Mouse (Mus musculus): Measurements from ENCODE around the gene Gm27029.
A peak's percentile ranks its signal among the peaks of the same experiment; 100 is the strongest.
"Not testable (repeated sequence)": the region's sequence is repeated elsewhere in the genome, so short reads cannot be mapped to it uniquely, and the experiment has no call there.

The Gm27029 gene

DNA sequence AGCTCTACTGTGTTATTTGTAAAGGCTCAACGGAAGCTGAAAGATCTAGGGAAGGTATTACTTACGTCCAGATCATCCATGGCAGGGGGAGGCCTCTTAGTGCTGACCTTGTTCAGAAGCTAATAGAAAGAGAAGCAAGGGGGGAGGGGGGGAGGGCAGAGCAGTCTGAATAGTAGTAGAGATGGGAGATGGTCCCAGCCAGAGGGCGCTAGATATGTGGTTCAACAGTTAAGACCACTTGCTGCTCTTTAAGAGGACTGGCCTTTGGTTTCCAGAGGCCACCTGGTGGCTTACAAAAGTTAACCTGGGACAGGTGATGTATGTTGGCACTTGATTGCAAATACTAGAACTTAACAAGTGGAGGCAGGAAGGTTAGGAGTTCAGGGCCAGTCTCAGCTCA, 5.0 kb downstream of the Gm27029 start:
- DNase-seq (ENCODE audit: low spot score): peak; percentile 45

DNA sequence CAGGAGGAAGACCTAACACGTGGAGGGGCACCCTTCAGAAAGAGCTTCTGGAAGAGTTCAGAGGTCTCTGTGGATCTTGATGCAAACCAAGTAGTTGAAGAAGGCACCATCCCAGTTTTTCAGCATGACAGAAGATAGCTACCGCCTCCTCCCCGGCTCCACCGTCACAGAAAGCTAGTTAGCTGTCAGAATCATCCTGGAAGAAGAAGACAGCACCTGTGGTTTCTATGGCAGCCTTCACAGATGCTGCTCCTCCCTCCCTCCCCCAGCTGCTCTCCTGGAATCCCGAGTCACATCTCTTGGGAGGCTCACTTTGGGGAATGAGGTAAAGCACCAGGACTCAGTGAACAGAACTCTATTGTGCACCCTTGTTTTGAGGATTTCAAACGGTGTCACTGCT, 5.6 kb downstream of the Gm27029 start:
- DNase-seq (ENCODE audit: low spot score): no peak

DNA sequence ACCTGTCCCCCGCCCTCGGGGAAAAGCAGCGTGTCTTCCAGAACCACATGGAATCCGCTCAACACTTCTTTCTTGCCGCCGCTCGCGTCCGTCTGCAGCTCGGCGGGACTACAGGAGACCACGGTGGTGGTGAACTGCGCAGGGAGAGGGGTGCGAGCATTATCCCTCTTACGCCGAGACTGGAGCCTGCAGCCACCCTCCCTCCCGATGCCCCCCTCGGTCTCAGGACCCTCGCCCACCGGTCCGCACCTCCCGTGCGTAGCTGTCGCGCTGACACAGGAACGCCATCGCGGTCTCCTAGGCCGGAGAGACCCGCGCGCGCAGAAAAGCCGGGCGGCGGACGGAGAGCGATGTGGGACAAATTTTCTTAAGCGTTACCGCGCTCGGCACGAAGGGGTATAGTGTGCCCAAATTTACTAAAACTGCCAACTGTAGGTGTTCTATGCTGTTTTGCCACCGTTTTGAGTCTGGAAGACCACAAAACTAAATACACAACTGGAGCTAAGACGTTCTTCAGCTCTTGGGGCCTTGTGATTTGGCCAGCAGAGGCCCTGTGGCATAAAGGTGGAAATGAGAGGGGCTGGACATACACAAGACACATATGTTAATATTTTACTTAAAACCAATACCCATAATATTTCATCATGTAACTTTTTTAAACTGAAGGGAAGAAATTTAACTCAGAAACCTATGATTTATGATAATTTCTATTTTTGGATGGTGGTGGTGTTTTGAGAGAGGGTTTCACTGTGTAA, 7.3 kb downstream of the Gm27029 start, which contains the start of gene Aarsd1:
Aarsd1 (minus strand) TSS at position 515 of the 755 bp plus-strand sequence.
- DNase-seq (ENCODE audit: low spot score): peak; percentile 91

DNA sequence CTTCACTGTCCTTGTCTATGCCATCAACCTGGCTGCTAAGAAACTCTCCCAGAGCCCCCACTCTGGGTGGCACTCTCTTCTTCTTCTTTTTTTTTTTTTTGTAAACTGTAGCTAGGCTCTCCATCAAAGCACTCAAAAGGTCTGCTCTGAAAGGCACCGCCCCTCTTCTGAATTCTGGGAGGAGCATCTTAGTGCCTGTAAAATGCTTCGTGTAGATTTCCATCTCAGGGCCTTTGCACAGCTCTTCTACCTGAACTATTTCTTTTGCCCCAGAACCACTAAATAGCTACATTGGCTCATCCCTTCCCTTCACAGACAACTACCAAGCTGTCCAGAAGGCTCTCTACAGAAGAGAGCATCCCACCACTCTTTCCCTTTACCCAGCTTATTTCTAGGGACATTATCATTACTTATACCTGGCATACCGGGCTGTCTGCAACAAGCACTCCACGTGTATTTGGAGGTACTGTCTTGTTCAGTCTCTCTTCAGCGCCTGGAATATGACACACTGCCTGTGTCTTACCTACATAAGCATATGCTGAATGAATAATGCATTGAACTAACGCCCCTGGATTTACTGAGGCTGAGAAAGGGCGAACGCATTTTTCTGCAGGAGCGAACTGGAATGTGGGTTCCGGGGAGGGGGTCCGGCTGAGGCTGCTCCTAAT, 8.0 kb downstream of the Gm27029 start:
- DNase-seq (ENCODE audit: low spot score): peak; percentile 28

DNA sequence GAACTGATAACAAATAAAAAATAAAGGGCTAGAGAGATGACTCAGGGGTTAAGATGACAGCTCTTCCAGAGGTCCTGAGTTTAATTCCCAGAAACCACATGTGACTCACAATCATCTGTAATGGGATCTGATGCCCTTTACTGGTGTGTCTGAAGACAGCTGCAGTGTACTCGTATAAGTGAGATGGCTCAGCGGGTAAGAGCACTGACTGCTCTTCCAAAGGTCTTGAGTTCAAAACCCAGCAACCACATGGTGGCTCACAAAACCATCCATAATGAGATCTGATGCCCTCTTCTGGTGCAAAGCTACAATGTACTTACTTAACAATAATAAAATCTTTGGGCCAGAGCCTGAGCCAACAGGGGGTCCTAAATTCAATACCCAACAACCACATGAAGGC, 9.3 kb downstream of the Gm27029 start:
- no peak for DNase-seq (ENCODE audit: low spot score)

DNA sequence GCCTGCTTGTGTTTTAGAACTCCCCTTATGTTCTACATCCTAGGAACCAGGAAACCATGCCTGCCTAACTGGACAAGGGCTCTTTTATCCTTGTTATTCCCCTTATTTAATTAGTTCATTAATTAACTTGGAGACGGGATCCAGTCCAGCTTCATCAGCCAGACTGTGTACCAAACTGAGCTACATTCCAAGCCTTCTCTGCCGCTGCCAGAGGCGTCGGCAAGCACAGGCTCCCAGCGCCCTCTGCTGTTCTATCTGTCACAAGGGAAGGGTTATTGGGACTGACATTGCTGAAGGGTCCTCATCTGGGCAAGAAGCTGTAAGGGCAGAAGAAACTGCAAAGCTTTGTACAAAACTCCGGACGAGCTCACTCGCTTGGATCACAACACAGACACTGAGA, 29.5 kb downstream of the Gm27029 start:
- DNase-seq (ENCODE audit: low spot score): peak; percentile 90

DNA sequence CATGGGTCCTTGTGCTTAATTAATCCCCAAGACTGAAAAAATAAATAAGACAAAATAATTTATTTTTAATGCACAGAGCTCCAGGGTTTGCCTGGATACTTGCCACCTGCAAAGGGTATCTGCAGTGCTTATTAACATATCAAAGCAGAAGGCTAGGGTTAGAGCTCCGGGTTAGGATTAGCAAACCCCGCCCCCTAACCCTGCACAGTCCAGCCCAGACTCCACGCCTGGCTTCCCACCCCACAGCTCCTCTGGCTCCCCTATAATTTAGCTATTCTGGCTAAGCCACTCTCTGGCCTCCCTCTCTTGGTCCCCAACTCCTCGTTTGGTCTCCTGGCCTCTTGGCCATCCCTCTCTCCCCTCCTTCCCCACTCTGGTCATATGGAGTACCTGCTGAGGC, 42.8 kb downstream of the Gm27029 start:
- peak; percentile 4 for DNase-seq (ENCODE audit: low spot score)

DNA sequence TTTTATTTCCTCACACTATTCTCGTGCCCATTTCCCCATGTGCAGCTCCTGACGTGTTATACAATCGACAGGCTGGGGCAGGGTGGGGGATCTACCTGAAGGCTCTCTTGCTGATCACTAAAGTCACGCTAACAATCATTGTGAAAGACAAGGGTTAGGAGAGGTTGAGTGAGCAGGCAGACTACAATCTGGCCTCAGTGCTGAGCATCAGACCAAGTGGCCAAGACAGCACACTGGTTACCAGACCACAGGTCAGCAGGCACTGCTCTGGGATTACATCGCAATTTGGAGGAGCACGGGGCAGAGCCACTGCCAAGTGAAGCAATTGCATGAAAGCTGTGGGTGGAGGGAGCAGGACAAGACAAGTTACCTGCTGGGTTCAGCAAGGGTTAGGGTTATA, 45.7 kb downstream of the Gm27029 start:
- no peak for DNase-seq (ENCODE audit: low spot score)

DNA sequence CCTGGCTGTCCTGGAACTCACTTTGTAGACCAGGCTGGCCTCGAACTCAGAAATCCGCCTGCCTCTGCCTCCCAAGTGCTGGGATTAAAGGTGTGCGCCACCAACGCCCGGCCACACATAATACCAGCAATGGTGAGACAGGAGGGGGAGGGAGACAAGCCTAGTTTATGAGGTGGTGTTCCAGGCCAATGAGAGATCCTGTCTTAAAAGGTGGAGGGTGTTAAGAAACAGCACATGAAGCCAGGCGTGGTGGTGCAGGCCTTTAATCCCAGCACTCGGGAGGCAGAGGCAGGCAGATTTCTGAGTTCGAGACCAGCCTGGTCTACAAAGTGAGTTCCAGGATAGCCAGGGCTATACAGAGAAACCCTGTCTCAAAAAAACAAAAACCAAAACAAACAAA, 46.4 kb downstream of the Gm27029 start:
- not testable (repeated sequence) for DNase-seq (ENCODE audit: low spot score)

DNA sequence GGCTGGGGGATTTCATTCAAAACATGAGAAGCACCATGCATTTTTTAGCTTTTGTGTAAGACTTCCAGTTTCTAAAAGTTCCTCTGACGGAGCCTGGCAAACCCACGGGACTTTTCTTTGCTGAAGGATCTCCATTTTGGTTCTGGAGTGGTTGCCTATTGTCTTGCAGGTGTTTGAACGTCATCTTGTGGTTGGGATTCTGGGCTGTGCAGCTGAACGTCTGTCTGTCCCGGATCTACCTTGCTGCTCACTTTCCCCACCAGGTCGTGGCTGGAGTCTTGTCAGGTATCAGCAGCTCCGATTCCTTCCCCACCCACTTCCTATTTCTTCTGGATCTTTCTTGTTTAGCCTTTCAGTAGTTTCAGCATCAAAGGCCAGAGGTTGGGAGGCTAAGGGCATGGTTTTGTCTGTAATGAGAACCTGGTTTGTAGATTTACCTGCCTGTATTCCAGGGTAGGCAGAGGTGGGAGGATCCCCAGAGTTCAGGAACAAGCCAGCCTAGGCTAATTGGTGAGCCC, 50.1 kb downstream of the Gm27029 start:
- no peak for DNase-seq (ENCODE audit: low spot score)

DNA sequence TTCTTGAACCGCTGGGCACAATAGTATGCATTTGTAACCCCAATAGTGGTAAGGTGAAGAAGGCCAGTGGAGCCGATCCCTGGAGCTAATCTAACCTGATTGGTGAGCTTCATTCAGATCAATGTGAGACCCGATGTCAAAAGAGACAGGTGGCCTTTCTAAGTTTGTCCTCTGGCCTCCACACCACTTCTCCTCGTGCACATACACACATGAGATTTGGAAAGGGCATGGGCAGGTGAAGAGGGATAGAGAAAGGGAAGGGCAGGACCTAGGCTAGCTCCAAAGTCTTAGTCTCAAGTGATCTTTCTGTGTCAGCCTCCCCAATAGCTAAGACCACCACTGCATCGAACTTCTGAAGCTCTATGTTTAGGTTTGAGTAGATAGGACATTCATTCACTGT, 54.5 kb downstream of the Gm27029 start:
- DNase-seq (ENCODE audit: low spot score): no peak

DNA sequence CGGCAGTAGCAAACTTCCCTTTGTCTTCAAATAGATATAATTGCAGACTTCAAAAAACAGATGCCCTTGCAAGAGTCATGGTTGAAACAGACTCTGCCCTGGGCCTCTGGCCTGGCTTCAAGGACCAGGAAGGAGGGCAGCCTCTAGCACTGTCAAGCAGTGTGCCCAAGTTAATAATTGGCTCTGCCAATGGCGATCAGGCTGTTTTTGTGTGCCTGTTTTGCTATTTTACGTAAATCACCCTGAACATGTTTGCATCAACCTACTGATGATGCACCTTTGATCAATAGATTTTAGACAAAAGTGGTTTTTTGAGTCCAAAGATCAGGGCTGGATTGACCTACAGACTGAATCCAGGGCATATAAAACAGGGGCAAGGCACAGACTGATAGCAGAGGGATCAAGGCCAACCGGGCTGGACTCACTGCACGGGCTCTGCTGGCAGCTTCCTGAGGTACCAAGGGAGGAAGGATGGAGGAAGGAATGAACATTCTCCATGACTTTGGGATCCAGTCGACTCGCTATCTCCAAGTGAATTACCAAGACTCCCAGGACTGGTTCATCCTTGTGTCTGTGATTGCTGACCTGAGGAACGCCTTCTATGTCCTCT, 57.2 kb downstream of the Gm27029 start, which contains the start of gene G6pc:
G6pc (plus strand) TSS at position 236 of the 610 bp plus-strand sequence.
- DNase-seq (ENCODE audit: low spot score): no peak

DNA sequence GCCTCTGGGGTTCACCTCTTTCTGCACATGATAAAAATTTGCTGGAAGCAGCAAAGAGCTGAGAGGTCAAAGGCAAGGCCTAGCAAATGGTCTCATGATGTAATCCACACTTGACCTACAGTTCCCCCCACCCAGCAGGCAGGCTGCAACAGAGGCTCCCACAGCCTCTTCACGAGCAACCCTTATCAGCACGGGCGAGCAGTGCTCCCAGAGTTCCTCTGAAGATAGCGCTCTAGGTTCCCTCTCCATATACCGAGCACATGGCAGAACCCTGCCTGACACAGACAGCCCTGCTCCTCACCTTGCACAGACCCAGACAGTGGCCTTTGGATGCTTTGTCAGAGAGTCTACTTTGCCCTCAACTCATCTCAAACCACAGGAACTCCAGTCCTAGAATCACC, 60.1 kb downstream of the Gm27029 start:
- no peak for DNase-seq (ENCODE audit: low spot score)

DNA sequence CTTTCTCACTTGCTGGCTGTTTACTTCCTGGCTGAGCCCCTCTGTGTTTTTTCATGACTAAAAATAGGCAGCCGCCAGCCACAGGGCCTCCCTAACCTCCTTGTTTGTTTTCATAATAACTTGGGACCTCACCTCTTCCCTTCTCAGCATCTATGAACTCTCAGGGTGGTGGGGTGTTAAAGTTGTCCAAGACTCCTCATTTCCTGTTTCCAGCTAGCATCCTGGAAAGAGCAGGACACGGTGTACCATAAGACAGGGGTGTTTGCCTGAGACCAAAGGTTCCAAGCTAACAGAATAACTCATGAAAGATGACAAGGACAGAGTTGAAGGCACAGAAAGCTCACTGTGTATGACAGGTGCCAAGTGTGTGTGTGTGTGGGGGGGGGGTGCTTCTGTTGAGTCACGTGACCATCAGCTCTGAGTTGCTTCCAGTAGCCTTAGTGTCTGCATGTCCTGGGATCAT, 63.9 kb downstream of the Gm27029 start:
- no peak for DNase-seq (ENCODE audit: low spot score)

DNA sequence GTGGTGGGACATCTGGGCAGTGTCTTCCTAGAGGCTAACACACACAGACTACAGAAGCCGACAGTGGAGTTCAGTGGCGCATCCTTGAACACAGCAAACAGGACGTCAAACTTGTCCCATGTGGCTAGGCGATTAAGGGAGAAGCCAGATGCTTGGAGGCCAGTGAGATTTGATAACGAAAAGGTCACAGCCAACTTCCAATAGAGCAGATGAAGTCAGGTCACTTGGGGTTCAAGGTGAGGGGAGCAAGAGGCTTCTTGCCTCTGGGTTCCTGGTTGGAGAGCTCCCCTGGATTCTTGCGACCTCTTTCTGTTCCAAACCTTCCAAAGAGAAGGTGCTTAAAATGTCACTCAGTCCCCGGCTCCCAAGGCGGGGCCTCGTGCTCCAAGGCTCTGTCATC, 64.8 kb downstream of the Gm27029 start:
- DNase-seq (ENCODE audit: low spot score): no peak

DNA sequence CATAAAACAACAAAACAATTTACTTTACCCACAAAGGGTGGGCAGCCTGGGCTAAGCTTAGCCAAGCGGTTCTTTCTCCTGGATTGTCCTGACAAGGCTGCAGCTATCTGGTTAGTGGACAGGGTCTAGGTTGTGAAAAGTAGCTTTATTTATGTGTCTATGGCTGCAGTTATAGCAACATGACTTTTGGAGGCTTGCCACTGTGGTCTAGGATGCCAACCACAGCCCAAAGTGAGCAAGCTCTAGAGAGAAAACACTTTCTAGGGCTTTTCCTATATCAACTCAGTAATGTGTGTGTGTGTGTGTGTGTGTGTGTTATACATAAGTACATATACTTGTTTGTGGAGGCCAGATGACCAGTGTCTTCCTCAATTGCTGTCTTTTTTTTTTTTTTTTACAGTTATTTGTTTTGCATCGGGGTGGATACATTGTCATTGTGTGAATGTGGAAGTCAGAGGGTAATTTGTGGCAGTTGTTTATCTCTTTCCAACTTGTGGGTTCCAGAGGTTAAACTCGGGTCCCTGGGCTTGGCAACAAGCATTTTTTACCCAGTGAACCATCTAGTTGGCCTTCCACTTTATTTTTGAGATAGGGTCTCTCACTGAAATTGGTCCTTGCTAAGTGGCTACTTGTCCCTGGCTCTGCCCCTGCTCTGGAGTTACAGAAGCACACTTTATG, 67.0 kb downstream of the Gm27029 start:
- no peak for DNase-seq (ENCODE audit: low spot score)

Measured in retina, embryonic 14.5 days (tissue).